Mouse (Mus musculus): ENCODE data around the gene Hes5. TPM values are rescaled to one million over a fixed set of nuclear protein-coding genes. Genes with fewer than 3 reads are reported as not detected.

The Hes5 gene
- polyA plus RNA-seq, 1 experiment from 2014 or later: 5.8 TPM

DNA sequence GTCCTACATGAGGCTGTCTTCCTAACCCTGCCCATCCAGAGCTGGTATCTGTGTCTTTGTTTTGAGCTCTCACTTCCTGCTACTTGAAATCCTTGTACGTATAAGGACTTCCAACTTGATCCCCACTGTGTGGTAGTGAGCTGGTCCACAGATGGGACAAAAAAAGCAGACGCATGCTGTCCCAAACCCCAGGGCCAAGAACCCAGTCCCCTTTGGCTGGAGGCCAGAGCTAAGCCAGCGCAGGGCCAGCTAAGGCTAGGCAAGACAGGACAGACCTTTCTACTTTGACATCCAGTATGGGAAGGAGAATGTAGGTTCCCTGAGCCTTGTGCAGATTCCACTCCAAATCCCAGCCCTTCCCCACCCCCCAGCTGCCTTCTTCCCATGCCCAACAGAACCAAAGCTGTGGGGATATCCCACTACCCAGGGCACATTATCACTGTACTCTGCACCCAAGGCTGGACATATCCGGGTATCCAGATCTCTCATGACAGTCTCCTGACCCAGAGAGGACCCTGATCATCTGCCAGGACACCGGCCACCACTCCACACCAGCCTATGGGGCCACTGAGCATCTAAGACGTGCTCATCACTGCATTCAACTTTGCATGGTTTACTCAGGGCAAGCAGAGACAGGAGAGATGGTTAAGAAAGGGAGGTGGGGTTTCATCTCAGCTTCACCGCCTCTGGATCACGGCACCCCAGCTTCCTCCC, 50.7 kb downstream of the Hes5 start:
- H3K4me1 ChIP-seq (replicated peaks; ENCODE audit: insufficient read depth, low read length): no peaks in the 10 kb centered on the region
- H3K9ac ChIP-seq (ENCODE audit: low read depth, low read length): no peak overlapping the region
- TF ChIP-seq CTCF (IDR thresholded peaks at IDR 0.05; ENCODE audit: low read depth): no peak
- H3K9me3 ChIP-seq (replicated peaks; ENCODE audit: low read length): no peaks in the 10 kb centered on the region
- ATAC-seq (replicated peaks; ENCODE audit: low FRiP score, low read depth) (no peak), DNase-seq (ENCODE audit: low spot score) (no peak)
- H3K27me3 ChIP-seq (ENCODE audit: insufficient read depth, low read length): no peaks in the 10 kb centered on the region
- no peaks in the 10 kb centered on the region for H3K36me3 ChIP-seq (ENCODE audit: insufficient read depth, low read length)
- no peak overlapping the region for H3K4me2 ChIP-seq (ENCODE audit: low read length)
- H3K4me3 ChIP-seq (replicated peaks; ENCODE audit: low read depth, low read length): no peak overlapping the region
- no peak overlapping the region for H3K27ac ChIP-seq
- 76% methylated on average over 8 of the region's 8 CpGs for WGBS

Other genes starting within 250 kb of the Hes5 start
- 0.30 and 0.34 TPM in 2 replicates for gene Ttc34, start 123.5 kb upstream of the Hes5 start, polyA plus RNA-seq (2015; fragmentation: Nextera tagmentation; extraction: Ambion mirVana)
- not detected in 2 replicates for gene Mmel1, start 91.3 kb upstream of the Hes5 start, polyA plus RNA-seq (2015; fragmentation: Nextera tagmentation; extraction: Ambion mirVana)
- gene Fam213b, start 61.8 kb upstream of the Hes5 start, polyA plus RNA-seq (2015; fragmentation: Nextera tagmentation; extraction: Ambion mirVana): 40.6 and 42.0 TPM in 2 replicates
- gene Tnfrsf14, start 32.4 kb upstream of the Hes5 start, polyA plus RNA-seq (2015; fragmentation: Nextera tagmentation; extraction: Ambion mirVana): 0.75 and 1.3 TPM in 2 replicates
- gene Pank4, start 3.2 kb downstream of the Hes5 start, polyA plus RNA-seq (2015; fragmentation: Nextera tagmentation; extraction: Ambion mirVana): 30.4 TPM in 2 replicates
- 2.1 and 2.3 TPM in 2 replicates for gene Plch2, start 95.9 kb downstream of the Hes5 start, polyA plus RNA-seq (2015; fragmentation: Nextera tagmentation; extraction: Ambion mirVana)
- 18.3 and 19.7 TPM in 2 replicates for gene Pex10, start 106.1 kb downstream of the Hes5 start, polyA plus RNA-seq (2015; fragmentation: Nextera tagmentation; extraction: Ambion mirVana)
- gene Rer1, start 125.5 kb downstream of the Hes5 start, polyA plus RNA-seq (2015; fragmentation: Nextera tagmentation; extraction: Ambion mirVana): 194 and 205 TPM in 2 replicates
- gene Morn1, start 125.7 kb downstream of the Hes5 start, polyA plus RNA-seq (2015; fragmentation: Nextera tagmentation; extraction: Ambion mirVana): 7.0 and 7.6 TPM in 2 replicates